Mouse (Mus musculus) erythroblast, embryonic 14.5 days (primary cell): Measurements from ENCODE around the gene Acot5.

ENCODE experiments used
- GATA1 ChIP-seq: IDR thresholded peaks from 2 replicates; pipeline ENCODE4 v1.6.1; 2012; ENCODE audit warnings: low read length, inconsistent platforms, mixed read lengths
- TAL1 ChIP-seq: IDR thresholded peaks from 3 replicates; pipeline ENCODE4 v1.6.1; 2012; ENCODE audit warnings: low read length, inconsistent platforms, mixed read lengths

GRCm38 (mm10) chr12:84068296-84068695 is 829 bp upstream of the Acot5 start:
- no peak for TF ChIP-seq GATA1
- no peak for TF ChIP-seq TAL1
